In genomic region chr10:61426251-61426757, GRCm38 (mm10) we compare ENCODE assay signal across 12 mouse cellular contexts. TPM values are rescaled to one million over a fixed set of nuclear protein-coding genes. Genes with fewer than 3 reads are reported as not detected.
DNase-seq lines count a peak whose midpoint lies in the region; ATAC-seq and TF ChIP-seq lines count a peak whose summit lies in the region.
"Had no signal": no experiment of that assay in that cellular context is flagged by ENCODE, and none has a peak within 500 bp of the region (broad histone marks: within the 10 kb centered on the region; RNA-seq: fewer than 3 reads in every experiment).

No protein-coding gene starts in this region.

- no peak overlapping the region for H3K4me3 ChIP-seq in intestine, postnatal 0 days (ENCODE audit: low read depth, low read length)
- H3K4me3 ChIP-seq in intestine, embryonic 15.5 days (replicated peaks), result no peak overlapping the region
- H3K4me3 ChIP-seq in kidney, postnatal 0 days (replicated peaks; ENCODE audit: low read depth, low read length), result no peak overlapping the region
- no peak overlapping the region for H3K4me3 ChIP-seq in thymus, adult 2 months (ENCODE audit: control insufficient read depth, insufficient read depth, low read length)
- H3K4me3 ChIP-seq: midbrain, embryonic 13.5 days had no signal

- H3K9ac ChIP-seq in intestine, postnatal 0 days (ENCODE audit: low read depth, low read length), result no peak overlapping the region
- no peak overlapping the region for H3K9ac ChIP-seq in intestine, embryonic 15.5 days
- no peak overlapping the region for H3K9ac ChIP-seq in kidney, postnatal 0 days (ENCODE audit: low read depth, low read length)
- H3K9ac ChIP-seq: midbrain, embryonic 13.5 days had no signal

- no peaks in the 10 kb centered on the region for H3K27me3 ChIP-seq in intestine, postnatal 0 days (replicated peaks; ENCODE audit: control insufficient read depth, insufficient read depth, low read length)
- H3K27me3 ChIP-seq in intestine, embryonic 15.5 days (replicated peaks), result no peaks in the 10 kb centered on the region
- H3K27me3 ChIP-seq in kidney, postnatal 0 days (ENCODE audit: insufficient read depth, low read length), result no peaks in the 10 kb centered on the region
- H3K27me3 ChIP-seq in thymus, adult 2 months (ENCODE audit: control insufficient read depth, insufficient read depth, low read length), result no peaks in the 10 kb centered on the region
- H3K27me3 ChIP-seq: midbrain, embryonic 13.5 days had no signal

- peak; percentile 84 for DNase-seq in heart, adult 8-10 months (ENCODE audit: low spot score)
- DNase-seq in kidney, postnatal 0 days (ENCODE audit: low spot score), result no peak
- peak; percentile 65 for DNase-seq in lung, postnatal 36 days
- no peak for DNase-seq in thymus, adult 2 months
- DNase-seq: cerebellum, postnatal 36 days; left cerebral cortex, postnatal 4 days; thymus, postnatal 25 days had no signal

- TF ChIP-seq POLR2A in thymus, adult 2 months (IDR thresholded peaks at IDR 0.05; ENCODE audit: control insufficient read depth, extremely low read depth, insufficient read depth, low read length, poor library complexity), result no peak

- H3K36me3 ChIP-seq in intestine, postnatal 0 days (ENCODE audit: control insufficient read depth, insufficient read depth), result peaks cover 20% of the 10 kb centered on the region
- 0 out of 2 replicates have a peak, but pooled peaks cover 19% of the 10 kb centered on the region for H3K36me3 ChIP-seq in intestine, embryonic 15.5 days
- peaks cover 11% of the 10 kb centered on the region; the same call in 1 of the 2 replicates for H3K36me3 ChIP-seq in kidney, postnatal 0 days (ENCODE audit: insufficient read depth, low read length)
- H3K36me3 ChIP-seq in thymus, adult 2 months (ENCODE audit: control insufficient read depth, insufficient read depth, low read length), result peaks cover 13% of the 10 kb centered on the region

- peak overlapping the region; percentile 41 for H3K27ac ChIP-seq in intestine, postnatal 0 days (ENCODE audit: low read depth, low read length)
- no peak overlapping the region for H3K27ac ChIP-seq in intestine, embryonic 15.5 days
- no peak overlapping the region for H3K27ac ChIP-seq in kidney, postnatal 0 days
- no peak overlapping the region for H3K27ac ChIP-seq in thymus, adult 2 months (ENCODE audit: control insufficient read depth, insufficient read depth, low read length)
- H3K27ac ChIP-seq: midbrain, embryonic 13.5 days had no signal

- no peak for TF ChIP-seq CTCF in intestine, postnatal 0 days (IDR thresholded peaks at IDR 0.05; ENCODE audit: low read depth)
- no peak for TF ChIP-seq CTCF in kidney, postnatal 0 days (IDR thresholded peaks at IDR 0.05; ENCODE audit: low read depth)
- no peak for TF ChIP-seq CTCF in thymus, adult 2 months (IDR thresholded peaks at IDR 0.05; ENCODE audit: borderline replicate concordance, control insufficient read depth, extremely low read depth, insufficient read depth, low read length, poor library complexity)

- no peaks in the 10 kb centered on the region for H3K9me3 ChIP-seq in intestine, postnatal 0 days (ENCODE audit: control insufficient read depth)
- H3K9me3 ChIP-seq in intestine, embryonic 15.5 days, result no peaks in the 10 kb centered on the region
- H3K9me3 ChIP-seq in kidney, postnatal 0 days (replicated peaks; ENCODE audit: low read length), result no peaks in the 10 kb centered on the region
- H3K9me3 ChIP-seq: midbrain, embryonic 13.5 days had no signal

- 35% methylated on average over 2 of the region's 2 CpGs for WGBS in intestine, postnatal 0 days
- 43% methylated on average over 2 of the region's 2 CpGs for WGBS in intestine, embryonic 15.5 days
- 24% methylated on average over 2 of the region's 2 CpGs for WGBS in kidney, postnatal 0 days
- WGBS in thymus, adult 2 months, result 78% methylated on average over 2 of the region's 2 CpGs

- H3K4me2 ChIP-seq in intestine, postnatal 0 days (replicated peaks; ENCODE audit: low read depth), result no peak overlapping the region
- no peak overlapping the region for H3K4me2 ChIP-seq in intestine, embryonic 15.5 days (replicated peaks)
- H3K4me2 ChIP-seq in kidney, postnatal 0 days (ENCODE audit: low read length), result no peak overlapping the region
- H3K4me2 ChIP-seq: midbrain, embryonic 13.5 days had no signal

- ATAC-seq in intestine, postnatal 0 days, result peak; percentile 55; the same call in 1 of the 2 replicates
- ATAC-seq in intestine, embryonic 15.5 days, result no peak
- 0 out of 2 replicates have a peak, but pooled peaks have one; percentile 18 for ATAC-seq in kidney, postnatal 0 days (replicated peaks; ENCODE audit: low FRiP score, low read depth)
- ATAC-seq in granulocyte monocyte progenitor cell, adult 5-6 weeks (replicated peaks; ENCODE audit: poor library complexity, severe bottlenecking), result no peak
- ATAC-seq in megakaryocyte-erythroid progenitor cell, adult 5-6 weeks (replicated peaks; ENCODE audit: low FRiP score, low TSS enrichment, poor library complexity, severe bottlenecking), result no peak
- ATAC-seq: midbrain, embryonic 13.5 days had no signal

- no peaks in the 10 kb centered on the region for H3K4me1 ChIP-seq in intestine, postnatal 0 days (replicated peaks; ENCODE audit: control insufficient read depth, insufficient read depth, low read length)
- H3K4me1 ChIP-seq in intestine, embryonic 15.5 days (replicated peaks), result peaks cover 7% of the 10 kb centered on the region; the same call in 1 of the 2 replicates
- H3K4me1 ChIP-seq in kidney, postnatal 0 days (replicated peaks; ENCODE audit: insufficient read depth, low read length), result no peaks in the 10 kb centered on the region
- no peaks in the 10 kb centered on the region for H3K4me1 ChIP-seq in thymus, adult 2 months (replicated peaks; ENCODE audit: control insufficient read depth, insufficient read depth, low read length)

RNA-seq across cellular contexts. Expression of gene Nodal, which starts 8.5 kb away (rescaled TPM):
- polyA plus RNA-seq in intestine, postnatal 0 days (2015; fragmentation: Nextera tagmentation; extraction: Ambion mirVana), result 0.10 TPM in 1 of 2 replicates, not detected in the other
- polyA plus RNA-seq in intestine, embryonic 15.5 days (2015; fragmentation: Nextera tagmentation; extraction: Ambion mirVana), result 0.09 and 0.20 TPM in 2 replicates
- under 1 TPM in 1 of 4 experiments, not detected in 3; 0.11 TPM for total RNA-seq in heart, adult 8-10 months (2022)
- 0.36 and 0.45 TPM in 2 replicates for polyA plus RNA-seq in kidney, postnatal 0 days (2015; fragmentation: Nextera tagmentation; extraction: Ambion mirVana)
- total RNA-seq in granulocyte monocyte progenitor cell, adult 5-6 weeks (2014; fragmentation: Nextera tagmentation), result not detected in 2 replicates
- not detected in 2 replicates for total RNA-seq in granulocyte monocyte progenitor cell, adult 5-6 weeks (2017)
- total RNA-seq in megakaryocyte-erythroid progenitor cell, adult 5-6 weeks (2014; fragmentation: Nextera tagmentation), result not detected in 2 replicates
- not detected in 2 replicates for total RNA-seq in megakaryocyte-erythroid progenitor cell, adult 5-6 weeks (2017)
- polyA plus RNA-seq in thymus, adult 2 months (2012; rRNA removed), result 0.05 and 0.17 TPM in 2 replicates
- polyA plus RNA-seq: midbrain, embryonic 13.5 days had no signal

RNA-seq across cellular contexts. Expression of gene Eif4ebp2, which starts 26.2 kb away (rescaled TPM):
- 53.1 and 55.0 TPM in 2 replicates for polyA plus RNA-seq in intestine, postnatal 0 days (2015; fragmentation: Nextera tagmentation; extraction: Ambion mirVana)
- polyA plus RNA-seq in intestine, embryonic 15.5 days (2015; fragmentation: Nextera tagmentation; extraction: Ambion mirVana), result 74.4 and 80.6 TPM in 2 replicates
- total RNA-seq in heart, adult 8-10 months (2022), result 10 to 100 TPM; 59.5 to 77.7 (median 70.8) TPM
- 72.2 and 75.0 TPM in 2 replicates for polyA plus RNA-seq in kidney, postnatal 0 days (2015; fragmentation: Nextera tagmentation; extraction: Ambion mirVana)
- total RNA-seq in granulocyte monocyte progenitor cell, adult 5-6 weeks (2014; fragmentation: Nextera tagmentation), result 175 and 185 TPM in 2 replicates
- 11.8 and 14.0 TPM in 2 replicates for total RNA-seq in granulocyte monocyte progenitor cell, adult 5-6 weeks (2017)
- total RNA-seq in megakaryocyte-erythroid progenitor cell, adult 5-6 weeks (2014; fragmentation: Nextera tagmentation), result 170 and 205 TPM in 2 replicates
- 11.5 and 16.3 TPM in 2 replicates for total RNA-seq in megakaryocyte-erythroid progenitor cell, adult 5-6 weeks (2017)
- polyA plus RNA-seq in thymus, adult 2 months (2012; rRNA removed), result 277 and 313 TPM in 2 replicates

RNA-seq across cellular contexts. Expression of gene Pald1, which starts 43.0 kb away (rescaled TPM):
- 4.1 and 4.4 TPM in 2 replicates for polyA plus RNA-seq in intestine, postnatal 0 days (2015; fragmentation: Nextera tagmentation; extraction: Ambion mirVana)
- polyA plus RNA-seq in intestine, embryonic 15.5 days (2015; fragmentation: Nextera tagmentation; extraction: Ambion mirVana), result 14.5 and 16.3 TPM in 2 replicates
- total RNA-seq in heart, adult 8-10 months (2022), result 10 to 100 TPM; 11.3 to 21.8 (median 12.9) TPM
- 20.2 and 24.8 TPM in 2 replicates for polyA plus RNA-seq in kidney, postnatal 0 days (2015; fragmentation: Nextera tagmentation; extraction: Ambion mirVana)
- total RNA-seq in granulocyte monocyte progenitor cell, adult 5-6 weeks (2014; fragmentation: Nextera tagmentation), result not detected in 2 replicates
- not detected in 2 replicates for total RNA-seq in granulocyte monocyte progenitor cell, adult 5-6 weeks (2017)
- not detected in 2 replicates for total RNA-seq in megakaryocyte-erythroid progenitor cell, adult 5-6 weeks (2014; fragmentation: Nextera tagmentation)
- not detected in 2 replicates for total RNA-seq in megakaryocyte-erythroid progenitor cell, adult 5-6 weeks (2017)
- 5.7 and 6.8 TPM in 2 replicates for polyA plus RNA-seq in thymus, adult 2 months (2012; rRNA removed)

RNA-seq across cellular contexts. Expression of gene Lrrc20, which starts 49.3 kb away (rescaled TPM):
- 3.3 and 3.5 TPM in 2 replicates for polyA plus RNA-seq in intestine, postnatal 0 days (2015; fragmentation: Nextera tagmentation; extraction: Ambion mirVana)
- 5.6 and 5.9 TPM in 2 replicates for polyA plus RNA-seq in intestine, embryonic 15.5 days (2015; fragmentation: Nextera tagmentation; extraction: Ambion mirVana)
- 10 to 100 TPM; 32.7 to 43.3 (median 40.3) TPM for total RNA-seq in heart, adult 8-10 months (2022)
- polyA plus RNA-seq in kidney, postnatal 0 days (2015; fragmentation: Nextera tagmentation; extraction: Ambion mirVana), result 5.7 and 6.4 TPM in 2 replicates
- total RNA-seq in granulocyte monocyte progenitor cell, adult 5-6 weeks (2014; fragmentation: Nextera tagmentation), result 6.6 and 11.5 TPM in 2 replicates
- 4.8 and 5.6 TPM in 2 replicates for total RNA-seq in granulocyte monocyte progenitor cell, adult 5-6 weeks (2017)
- 14.3 and 19.5 TPM in 2 replicates for total RNA-seq in megakaryocyte-erythroid progenitor cell, adult 5-6 weeks (2014; fragmentation: Nextera tagmentation)
- 8.0 and 10.9 TPM in 2 replicates for total RNA-seq in megakaryocyte-erythroid progenitor cell, adult 5-6 weeks (2017)
- 9.8 and 10.9 TPM in 2 replicates for polyA plus RNA-seq in thymus, adult 2 months (2012; rRNA removed)

Comparison
In these comparisons a context has a peak if more than half of its experiments do, and no peak if none do; other contexts are left out.
1. ATAC-seq: peak in intestine, postnatal 0 days (single experiment) and kidney, postnatal 0 days (single experiment); none in intestine, embryonic 15.5 days (single experiment), granulocyte monocyte progenitor cell, adult 5-6 weeks (single experiment) and megakaryocyte-erythroid progenitor cell, adult 5-6 weeks (single experiment).
2. DNase-seq: peak in heart, adult 8-10 months (single experiment) and lung, postnatal 36 days (single experiment); none in kidney, postnatal 0 days (single experiment) and thymus, adult 2 months (single experiment).